In genomic region chr2:121733426-121733825, GRCm38 (mm10) we compare ENCODE assay signal across 23 mouse cellular contexts.
"Had no signal": no experiment of that assay in that cellular context is flagged by ENCODE, and none has a peak within 500 bp of the region (broad histone marks: within the 10 kb centered on the region; RNA-seq: fewer than 3 reads in every experiment).

No protein-coding gene starts in this region.

- H3K4me1 ChIP-seq: limb, embryonic 13.5 days; liver, embryonic 12.5 days; liver, embryonic 15.5 days; lung, embryonic 15.5 days; megakaryocyte, embryonic 14.5 days; stomach, embryonic 15.5 days had no signal

- ATAC-seq: liver, embryonic 12.5 days; midbrain, embryonic 13.5 days had no signal

- H3K27me3 ChIP-seq: limb, embryonic 13.5 days; liver, embryonic 12.5 days; liver, embryonic 15.5 days; lung, embryonic 15.5 days; midbrain, embryonic 13.5 days; neural tube, embryonic 13.5 days; stomach, embryonic 15.5 days had no signal

- H3K36me3 ChIP-seq: limb, embryonic 10.5 days; limb, embryonic 13.5 days; liver, embryonic 12.5 days; liver, embryonic 15.5 days; lung, embryonic 15.5 days; midbrain, embryonic 13.5 days; neural tube, embryonic 13.5 days; stomach, embryonic 15.5 days had no signal

- H3K4me3 ChIP-seq: layer of hippocampus, adult 2 months; limb, embryonic 10.5 days; limb, embryonic 13.5 days; liver, embryonic 12.5 days; liver, embryonic 15.5 days; lung, embryonic 15.5 days; megakaryocyte, embryonic 14.5 days; midbrain, embryonic 13.5 days; myocyte; neural tube, embryonic 13.5 days; stomach, embryonic 15.5 days had no signal

- H3K9me3 ChIP-seq: limb, embryonic 10.5 days; limb, embryonic 13.5 days; liver, embryonic 12.5 days; liver, embryonic 15.5 days; lung, embryonic 15.5 days; megakaryocyte, embryonic 14.5 days; midbrain, embryonic 13.5 days; neural tube, embryonic 13.5 days; stomach, embryonic 15.5 days had no signal

- H3K4me2 ChIP-seq: limb, embryonic 13.5 days; liver, embryonic 12.5 days; liver, embryonic 15.5 days; lung, embryonic 15.5 days; midbrain, embryonic 13.5 days; neural tube, embryonic 13.5 days; stomach, embryonic 15.5 days had no signal

- H3K27ac ChIP-seq: kidney, postnatal 0 days; layer of hippocampus, adult 2 months; limb, embryonic 10.5 days; limb, embryonic 13.5 days; liver, embryonic 12.5 days; liver, embryonic 15.5 days; lung, embryonic 15.5 days; midbrain, embryonic 13.5 days; neural tube, embryonic 13.5 days; stomach, embryonic 15.5 days had no signal

- DNase-seq: kidney, adult 2 months; kidney, postnatal 25 days; layer of hippocampus, adult 9-11 months; liver; lung, adult 18-20 months; lung, postnatal 10 days; lung, postnatal 36 days; retina, postnatal 1 day; right cerebral cortex, postnatal 25 days; spleen, adult 18-20 months; thymus, postnatal 36 days had no signal

- H3K9ac ChIP-seq: limb, embryonic 13.5 days; liver, embryonic 12.5 days; liver, embryonic 15.5 days; lung, embryonic 15.5 days; midbrain, embryonic 13.5 days; neural tube, embryonic 13.5 days; stomach, embryonic 15.5 days had no signal
